Mouse (Mus musculus) CD4-positive, CD25-positive, alpha-beta regulatory T cell, adult 2 months (primary cell): ENCODE results near the gene Igfn1.
A peak's percentile ranks its signal among the peaks of the same experiment; 100 is the strongest.

Experiments
- DNase-seq: peaks from one replicate; pipeline ENCODE4 v3.0.0-alpha.2; 2012; ENCODE audit warnings: low read depth, low spot score

Igfn1 gene

GRCm38 (mm10) chr1:136008159-136008533 lies 2.0 kb upstream of the Igfn1 start:
- no peak for DNase-seq

GRCm38 (mm10) chr1:136007211-136008158 lies 1.3 kb upstream of the Igfn1 start, which contains the start of gene Tmem9:
Gene Tmem9, plus strand, starts transcription at chr1:136008150.
- peak; percentile 36 for DNase-seq

DNA sequence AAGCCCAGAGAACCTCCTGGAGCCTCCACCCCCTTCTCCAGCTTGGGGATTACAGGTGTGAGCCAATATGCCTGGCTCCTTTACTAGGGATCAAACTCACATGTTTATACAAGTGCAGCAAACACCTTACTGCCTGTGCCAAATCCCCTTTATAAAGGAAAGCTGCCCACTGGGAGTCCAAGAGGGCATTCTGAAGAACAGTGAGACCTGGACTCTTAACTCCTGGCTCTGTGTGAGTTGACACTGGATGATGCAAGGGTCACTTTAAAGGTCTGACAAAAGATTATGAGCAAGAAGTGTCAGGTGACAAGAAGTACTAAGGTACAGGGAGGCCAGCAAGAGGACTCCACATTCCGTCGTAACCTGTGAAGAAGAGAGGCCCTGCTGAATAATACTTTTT lies 4.7 kb downstream of the Igfn1 start:
- no peak for DNase-seq

DNA sequence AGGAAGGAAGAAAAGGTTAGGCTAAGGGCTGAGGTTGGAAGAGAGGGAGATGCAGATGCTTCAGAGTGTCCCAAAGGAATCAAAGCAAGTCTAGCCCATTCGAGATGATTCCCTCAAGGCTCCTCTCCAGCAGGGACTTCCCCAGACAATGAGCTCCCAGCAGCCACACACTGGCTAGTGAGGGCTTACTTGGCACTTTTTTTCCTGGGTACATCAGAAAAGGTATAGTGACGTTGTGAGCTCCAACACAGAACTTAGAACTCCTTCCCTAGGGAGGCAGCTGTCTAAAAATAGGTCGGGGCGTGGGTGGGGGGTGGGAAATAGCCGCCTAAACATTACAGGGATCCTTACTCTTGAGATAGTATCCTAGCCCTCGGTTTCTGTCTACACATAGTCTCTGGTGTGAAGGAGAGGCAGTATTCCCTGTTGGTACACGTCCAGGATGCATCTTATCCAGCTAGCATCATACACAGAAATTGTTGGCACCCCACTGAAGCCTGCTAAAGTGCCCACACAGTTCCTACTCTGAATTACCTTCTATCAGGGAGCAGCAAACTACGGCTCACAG lies 6.3 kb downstream of the Igfn1 start:
- no peak for DNase-seq

DNA sequence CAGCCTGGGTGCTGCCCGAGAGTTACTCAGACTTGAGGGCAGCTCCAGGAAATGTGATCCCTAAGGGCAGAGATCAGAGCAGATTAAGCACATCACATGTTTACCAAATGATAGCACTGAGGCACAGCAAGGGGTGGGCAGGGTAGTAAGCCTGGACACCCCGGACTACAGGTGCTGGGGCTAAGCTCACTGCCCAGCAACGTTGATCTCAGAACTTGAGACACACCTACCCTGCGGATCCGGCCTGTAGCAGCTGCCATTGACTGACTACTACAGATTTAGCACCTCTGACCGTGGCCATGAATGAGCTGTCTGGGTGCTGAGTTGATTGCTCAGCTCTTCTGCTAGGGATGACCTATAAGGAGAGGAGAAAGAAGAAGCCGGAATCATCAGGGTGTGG lies 8.6 kb downstream of the Igfn1 start:
- DNase-seq = no peak

GRCm38 (mm10) chr1:135993470-135993869 lies 12.7 kb downstream of the Igfn1 start:
- no peak for DNase-seq

GRCm38 (mm10) chr1:135989876-135990275 lies 16.3 kb downstream of the Igfn1 start:
- DNase-seq = no peak

DNA sequence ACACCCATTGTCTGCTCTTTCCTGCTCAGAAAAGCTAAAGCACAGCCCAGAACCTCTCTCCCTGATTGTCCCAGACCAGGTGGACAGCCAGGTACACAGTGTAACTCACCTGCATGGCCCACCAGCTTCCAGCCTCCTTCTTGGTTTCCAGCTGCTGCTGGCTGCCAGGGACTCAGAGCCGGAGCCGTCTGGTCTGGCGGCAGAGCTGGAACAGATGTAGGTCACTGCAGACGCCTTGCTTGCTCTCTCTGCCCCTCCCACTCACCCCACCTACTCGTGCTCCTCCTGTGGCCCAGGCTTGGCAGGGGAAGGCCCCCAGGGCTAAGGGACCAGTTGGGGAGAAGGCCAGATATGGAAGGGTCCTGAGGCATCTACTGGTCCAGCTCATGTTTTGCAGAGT lies 22.0 kb downstream of the Igfn1 start:
- DNase-seq = no peak

DNA sequence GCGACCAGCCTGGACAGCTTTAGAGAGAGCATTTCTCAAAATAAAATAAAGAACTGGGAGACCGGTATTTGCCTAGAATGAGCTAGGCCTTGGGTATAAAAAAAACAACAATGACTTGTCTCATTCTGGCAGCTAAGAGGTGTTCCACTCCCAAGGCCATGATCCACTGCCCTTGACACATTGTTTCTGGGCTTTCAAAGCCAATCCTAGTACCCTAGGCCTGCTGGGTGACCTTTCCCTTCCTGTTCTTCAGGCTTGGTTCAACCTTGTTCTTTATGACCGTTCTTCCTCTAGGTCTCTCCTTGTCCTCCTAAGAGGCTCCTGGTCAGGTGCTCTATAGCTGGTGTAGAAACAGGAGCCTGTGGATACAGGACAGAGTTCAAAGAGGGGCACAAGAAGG lies 33.6 kb downstream of the Igfn1 start:
- DNase-seq = no peak

DNA sequence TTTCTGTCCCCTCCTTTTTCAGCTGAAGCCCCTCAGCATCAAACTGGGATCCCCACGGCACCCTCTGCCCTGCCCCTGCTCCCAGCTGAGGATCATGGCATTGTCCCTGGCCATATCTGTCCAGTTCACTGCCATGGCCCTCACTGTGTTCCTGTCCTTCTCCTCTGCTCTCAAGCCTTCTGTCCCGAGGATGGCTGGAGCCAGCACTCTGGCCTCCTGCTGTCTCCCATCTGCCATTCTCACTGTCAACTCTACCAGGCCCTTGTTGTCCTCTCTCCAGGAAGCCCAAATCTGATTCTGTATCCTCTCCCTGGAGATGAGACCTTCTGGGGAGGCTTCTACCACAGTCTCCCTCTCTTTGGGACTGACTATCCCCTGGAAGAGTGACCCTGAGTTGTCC lies 35.7 kb downstream of the Igfn1 start:
- DNase-seq = no peak

- no peak for DNase-seq
Observed at GRCm38 (mm10) chr1:135967739-135968138, 38.4 kb downstream of the Igfn1 start.

DNA sequence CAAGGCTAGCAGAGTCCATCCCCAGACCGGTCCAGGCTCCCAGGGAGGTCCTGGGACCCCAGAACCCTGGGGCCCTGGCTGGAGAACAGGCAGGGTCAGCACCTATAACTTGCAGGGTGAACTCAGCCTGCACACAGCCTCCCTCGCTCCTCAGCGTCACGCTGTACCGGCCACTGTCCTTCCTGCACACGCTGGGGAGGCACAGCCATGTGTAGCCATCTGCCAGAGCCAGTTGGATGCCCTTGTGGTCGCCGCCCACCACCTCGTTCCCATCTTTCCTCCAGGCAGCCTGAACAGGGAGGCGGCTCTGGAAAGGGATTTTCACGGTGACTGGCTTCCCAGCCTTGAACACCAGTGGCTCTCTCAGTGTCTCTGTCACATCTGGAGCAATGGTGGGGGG lies 41.6 kb downstream of the Igfn1 start:
- no peak for DNase-seq

GRCm38 (mm10) chr1:135963177-135963576 lies 43.0 kb downstream of the Igfn1 start:
- DNase-seq = no peak

DNA sequence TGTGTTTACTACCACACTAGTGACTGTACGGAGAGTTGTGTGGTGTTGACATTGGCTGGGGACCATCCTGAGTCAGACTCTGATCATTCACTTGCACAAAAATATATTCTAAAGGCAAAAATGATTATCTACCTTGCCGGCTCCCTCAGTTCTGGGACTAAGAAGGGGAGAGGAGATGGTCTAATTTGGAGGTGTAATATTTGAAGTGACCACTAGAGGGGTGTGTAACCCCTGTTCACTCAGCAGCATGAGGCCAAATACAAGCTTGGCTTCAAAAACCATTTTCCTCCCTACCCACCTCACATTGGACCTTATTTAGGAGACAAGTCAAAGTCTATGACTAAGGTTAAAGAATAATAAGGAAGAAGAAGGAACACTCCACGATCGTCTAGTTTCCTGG lies 47.7 kb downstream of the Igfn1 start:
- DNase-seq = peak; percentile 61

DNA sequence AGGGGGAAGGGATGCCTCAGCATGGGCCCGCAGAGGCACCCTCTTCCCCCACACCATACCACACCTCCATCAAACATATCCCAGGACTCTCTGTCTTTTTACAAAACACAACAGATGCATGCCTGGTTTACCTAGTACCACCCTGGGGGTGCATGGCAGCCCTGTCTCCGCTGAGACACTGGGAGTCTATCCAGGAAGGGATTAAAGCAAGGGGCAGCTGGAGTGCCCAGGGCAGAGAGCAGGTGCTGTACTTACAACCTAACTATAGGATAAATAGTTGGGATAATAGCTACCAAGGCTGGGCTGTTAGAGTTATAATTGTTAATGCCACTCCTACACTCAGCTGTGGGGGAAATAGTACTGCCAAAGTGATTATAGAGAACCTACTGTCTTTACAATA lies 57.3 kb downstream of the Igfn1 start:
- no peak for DNase-seq

DNA sequence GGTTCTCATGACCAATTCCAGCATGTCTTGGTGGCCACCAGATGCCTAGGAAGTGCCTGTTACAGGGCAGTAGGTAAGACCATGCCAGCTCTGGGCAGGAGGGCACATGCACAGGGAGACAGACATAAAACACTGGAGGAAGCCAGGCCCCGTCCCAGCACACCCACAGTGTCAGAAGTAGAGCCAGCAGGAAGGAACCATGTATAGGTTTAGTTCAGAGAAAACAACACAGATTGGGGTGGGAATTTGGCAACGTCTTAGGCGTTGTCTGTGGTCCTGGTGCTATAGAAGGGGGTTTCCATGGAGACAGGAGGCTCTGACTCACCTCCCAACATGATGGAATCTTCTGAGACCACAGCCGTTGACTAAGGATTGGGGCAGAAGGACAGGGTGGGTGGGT lies 59.9 kb downstream of the Igfn1 start:
- no peak for DNase-seq

- peak; percentile 73 for DNase-seq
Observed at GRCm38 (mm10) chr1:135945711-135946110, 60.4 kb downstream of the Igfn1 start.

DNA sequence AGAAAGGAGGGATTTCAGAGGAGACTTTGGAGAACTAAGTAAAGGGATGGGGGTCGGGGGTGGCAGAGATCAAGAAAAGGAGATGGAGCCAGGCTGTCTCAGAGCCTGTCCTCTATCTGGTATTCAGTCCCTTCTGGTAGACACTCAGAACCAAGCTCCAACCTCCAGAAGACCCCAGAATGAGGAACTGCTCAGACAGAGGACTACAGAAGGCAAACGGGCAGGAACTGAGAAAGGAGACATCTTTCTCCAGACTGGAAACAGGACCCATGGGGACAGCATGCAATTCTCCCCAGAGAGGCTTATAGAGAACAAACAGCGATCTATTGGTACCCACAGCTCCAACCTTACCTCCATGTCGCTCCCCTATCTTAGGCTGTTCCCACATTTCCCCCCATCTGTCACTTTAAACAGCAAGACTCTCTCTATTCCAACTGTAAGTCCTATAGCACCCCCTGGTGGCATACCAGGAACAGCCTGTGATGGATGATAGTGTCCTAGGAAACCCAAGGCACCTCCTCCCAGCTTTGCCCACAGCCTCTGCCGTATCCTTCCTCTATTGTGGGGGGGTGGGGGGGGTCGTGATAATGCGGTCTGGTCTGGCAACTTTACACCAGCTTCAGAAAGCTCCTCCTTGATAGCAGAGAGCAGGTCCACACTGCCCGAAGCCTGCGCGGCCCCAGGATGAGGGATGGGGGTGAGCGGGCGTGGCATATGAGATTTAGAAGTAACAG lies 61.4 kb downstream of the Igfn1 start:
- DNase-seq = peak; percentile 68

GRCm38 (mm10) chr1:135943713-135944112 lies 62.4 kb downstream of the Igfn1 start:
- DNase-seq = no peak

DNA sequence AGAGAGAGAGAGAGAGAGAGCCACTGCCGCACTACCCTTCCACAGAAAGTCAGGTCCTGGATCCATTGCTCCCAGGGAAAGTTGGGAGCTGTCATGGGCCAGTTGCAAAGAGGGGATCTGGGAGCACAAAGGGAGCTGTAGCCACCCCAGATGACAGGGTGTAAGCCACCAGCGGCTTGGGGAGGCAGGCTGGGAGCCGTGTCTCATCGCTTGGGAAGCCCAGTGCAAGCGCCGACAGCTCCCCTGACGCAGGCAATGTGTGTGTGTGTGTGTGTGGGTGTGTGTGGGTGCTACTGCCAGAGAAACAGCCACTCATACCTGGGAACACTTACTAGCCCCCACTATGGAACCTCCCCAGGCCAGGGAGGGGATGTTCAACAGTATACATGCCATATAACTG lies 64.0 kb downstream of the Igfn1 start:
- no peak for DNase-seq

- no peak for DNase-seq
Observed at GRCm38 (mm10) chr1:135941259-135942006, 64.7 kb downstream of the Igfn1 start.

- DNase-seq = no peak
Observed at GRCm38 (mm10) chr1:135936091-135936490, 70.1 kb downstream of the Igfn1 start.
